Mouse (Mus musculus): ENCODE measurements around the gene Ugt1a1. TPM values are rescaled to one million over a fixed set of nuclear protein-coding genes. Genes with fewer than 3 reads are reported as not detected.

Ugt1a1 gene
- total and polyA plus RNA-seq, 3 experiments = 0.19 TPM; not detected in 2

DNA sequence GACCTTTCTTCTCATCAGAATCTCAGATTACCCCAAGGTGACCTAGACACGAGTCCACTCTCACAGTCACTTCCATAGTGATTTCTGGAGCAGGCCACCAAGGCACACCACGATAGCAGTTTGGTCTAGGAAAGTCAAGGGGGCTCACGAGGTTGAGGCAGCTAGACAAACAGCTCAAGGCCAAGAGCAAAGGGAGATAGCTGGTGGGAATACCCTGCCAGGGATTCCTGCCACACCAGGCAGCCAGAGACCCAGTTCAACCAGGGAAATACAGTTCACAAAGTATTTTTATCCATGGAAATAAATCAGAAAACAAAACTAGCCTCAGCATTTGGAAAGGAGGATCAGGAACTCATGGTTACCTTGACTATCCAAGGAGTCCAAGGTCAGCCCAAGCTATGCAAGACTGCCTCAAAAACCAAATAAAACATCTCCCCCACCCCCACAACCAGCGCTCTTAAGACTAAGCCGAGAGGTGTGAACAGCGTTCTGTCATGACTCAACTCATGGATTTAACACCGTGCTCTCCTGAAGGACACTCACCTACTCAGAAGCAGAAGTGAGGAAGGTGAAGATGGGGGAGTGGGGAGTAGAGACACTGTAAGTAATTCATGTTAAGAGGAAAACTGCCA lies 52.6 kb downstream of the Ugt1a1 start:
- dilution Hi-C loops (cut with MboI; ENCODE audit: extremely low pct_ligation_motif_present, extremely low pct_unique_long_range_greater_than_20kb, low sequenced_read_pairs) = no loop called here

GRCm38 (mm10) chr1:88264869-88265240 lies 53.1 kb downstream of the Ugt1a1 start:
- TF ChIP-seq MAFK (IDR thresholded peaks at IDR 0.05; ENCODE audit: insufficient replicate concordance, low read length) = no peak
- Histone ChIP-seq H3K9ac (ENCODE audit: insufficient read depth, low read depth) (no peak overlapping the region), H3K9me3 (replicated peaks; ENCODE audit: low read length) (peaks cover 13% of the 10 kb centered on the region), H3K79me2 (replicated peaks; ENCODE audit: control insufficient read depth, extremely low read depth, insufficient read depth, poor library complexity, severe bottlenecking) (no peaks in the 10 kb centered on the region), H3K27ac (ENCODE audit: insufficient read depth, low read depth) (no peak overlapping the region), H3K27me3 (replicated peaks) (no peaks in the 10 kb centered on the region), H3K36me3 (replicated peaks in 1 of 2; ENCODE audit: control insufficient read depth in 1 of 2, insufficient read depth in 1 of 2, low read length in 1 of 2) (peaks cover 70 to 95% of the 10 kb centered on the region in 2 experiments), H3K4me3 (replicated peaks in 1 of 3; ENCODE audit: low read depth in 2 of 3, low read length in 2 of 3, poor library complexity in 1 of 3) (no peak overlapping the region), H3K4me1 (ENCODE audit: control insufficient read depth in 1 of 2, insufficient read depth in 2 of 2) (peaks cover 2 to 20% of the 10 kb centered on the region in 2 experiments; a peak in 3 of 4 replicates), H3K4me2 (ENCODE audit: insufficient read depth, low read depth, poor library complexity, severe bottlenecking) (no peak overlapping the region)
- no peak for DNase-seq (ENCODE audit: extremely low read depth)
- dilution Hi-C loops (cut with MboI; ENCODE audit: extremely low pct_ligation_motif_present, extremely low pct_unique_long_range_greater_than_20kb, low sequenced_read_pairs) = no loop called here
- in situ Hi-C loops (cut with MboI; ENCODE audit: low pct_ligation_motif_present, low pct_unique_long_range_greater_than_20kb, low sequenced_read_pairs) = no loop called here

More for the DNA sequence above, 52.6 kb downstream of the Ugt1a1 start:
- no peak overlapping the region for H3K9ac ChIP-seq (ENCODE audit: insufficient read depth, low read depth)
- no peaks in the 10 kb centered on the region for H3K27me3 ChIP-seq (replicated peaks)
- H3K4me2 ChIP-seq (ENCODE audit: insufficient read depth, low read depth, poor library complexity, severe bottlenecking) = no peak overlapping the region
- no peaks in the 10 kb centered on the region for H3K79me2 ChIP-seq (replicated peaks; ENCODE audit: control insufficient read depth, extremely low read depth, insufficient read depth, poor library complexity, severe bottlenecking)
- in situ Hi-C loops (cut with MboI; ENCODE audit: low pct_ligation_motif_present, low pct_unique_long_range_greater_than_20kb, low sequenced_read_pairs) = no loop called here
- no peak for DNase-seq (ENCODE audit: extremely low read depth)
- peaks cover 65 to 95% of the 10 kb centered on the region in 2 experiments for H3K36me3 ChIP-seq (replicated peaks in 1 of 2; ENCODE audit: control insufficient read depth in 1 of 2, insufficient read depth in 1 of 2, low read length in 1 of 2)
- H3K4me3 ChIP-seq (replicated peaks in 1 of 3; ENCODE audit: low read depth in 2 of 3, low read length in 2 of 3, poor library complexity in 1 of 3) = no peak overlapping the region
- H3K27ac ChIP-seq (ENCODE audit: insufficient read depth, low read depth) = no peak overlapping the region
- H3K4me1 ChIP-seq (ENCODE audit: control insufficient read depth in 1 of 2, insufficient read depth in 2 of 2) = peaks cover 2 to 25% of the 10 kb centered on the region in 2 experiments; a peak in 3 of 4 replicates
- TF ChIP-seq ELF1 (IDR thresholded peaks at IDR 0.05; ENCODE audit: low read depth, low read length) = no peak
- no peak for TF ChIP-seq GABPA (IDR thresholded peaks at IDR 0.05; ENCODE audit: insufficient replicate concordance, low read depth, low read length)
- TF ChIP-seq BHLHE40 (IDR thresholded peaks at IDR 0.05; ENCODE audit: low read depth, low read length) = no peak
- no peak for TF ChIP-seq MXI1 (IDR thresholded peaks at IDR 0.05; ENCODE audit: low read depth, low read length)
- TF ChIP-seq NRF1 (IDR thresholded peaks at IDR 0.05; ENCODE audit: low read depth, low read length) = no peak
- no peak for TF ChIP-seq IRF4 (IDR thresholded peaks at IDR 0.05; ENCODE audit: low read depth, low read length)
- no peak for TF ChIP-seq CHD2 (IDR thresholded peaks at IDR 0.05; ENCODE audit: low read length)
- no peak for TF ChIP-seq USF1 (IDR thresholded peaks at IDR 0.05; ENCODE audit: low read depth, low read length)
- TF ChIP-seq SIN3A (IDR thresholded peaks at IDR 0.05; ENCODE audit: low read length) = no peak
- no peak for TF ChIP-seq PAX5 (IDR thresholded peaks at IDR 0.05; ENCODE audit: low read length)
- no peak for TF ChIP-seq ZC3H11A (IDR thresholded peaks at IDR 0.05; ENCODE audit: low read depth, low read length)
- no peak for TF ChIP-seq E2F4 (IDR thresholded peaks at IDR 0.05; ENCODE audit: insufficient replicate concordance, low read depth, low read length)
- no peak for TF ChIP-seq TCF12 (IDR thresholded peaks at IDR 0.05; ENCODE audit: low read depth, low read length)
- TF ChIP-seq ETS1 (conservative IDR thresholded peaks at IDR 0.05; ENCODE audit: low read depth, low read length) = no peak
- H3K9me3 ChIP-seq (replicated peaks; ENCODE audit: low read length) = peaks cover 14% of the 10 kb centered on the region

Measured in CH12.LX (cell line).